Mouse (Mus musculus) olfactory bulb, adult 2 months (tissue): ENCODE results near the gene Csrp3. TPM values are rescaled to one million over a fixed set of nuclear protein-coding genes. Genes with fewer than 3 reads are reported as not detected.

Experiments used
- H3K27ac ChIP-seq: fragments of 200-500 bp; 2 replicates; pipeline ENCODE4 v1.5.1; 2012; ENCODE audit warnings: low read depth, low read length; ENCODE audit not compliant: insufficient read depth
- H3K4me1 ChIP-seq: fragments of 200-500 bp; 2 replicates; pipeline ENCODE4 v1.6.1; 2012; ENCODE audit warnings: low read length; ENCODE audit not compliant: control insufficient read depth, insufficient read depth
- H3K4me3 ChIP-seq: fragments of 200-500 bp; 2 replicates; pipeline ENCODE4 v1.5.1; 2012; ENCODE audit warnings: mild to moderate bottlenecking, low read depth, low read length, moderate library complexity; ENCODE audit not compliant: insufficient read depth
- CTCF ChIP-seq: fragments of 200-500 bp; IDR thresholded peaks from 2 replicates; pipeline ENCODE4 v1.5.1; 2012; ENCODE audit warnings: low read depth, mild to moderate bottlenecking, low read length, moderate library complexity; ENCODE audit not compliant: insufficient read depth
- POLR2A ChIP-seq: fragments of 200-500 bp; IDR thresholded peaks from 2 replicates; pipeline ENCODE4 v1.6.1; 2012; ENCODE audit warnings: mild to moderate bottlenecking, low read depth, low read length, moderate library complexity; ENCODE audit not compliant: insufficient read depth
- WGBS: fragments of 180-500 bp; shearing (Covaris S2); methylation state at CpG from one replicate; pipeline ENCODE4 v1.1.7; 2018; 5-methylcytosine and 5-hydroxymethylcytosine counted together
- polyA plus RNA-seq: library from polyadenylated mRNA; stranded (reverse); fragments of >200 nt; gene quantifications from 2 replicates; pipeline ENCODE4 v1.2.4, GENCODE M21; 2012; ENCODE audit warnings: low replicate concordance; ENCODE audit not compliant: missing spikeins, insufficient read depth, insufficient read length

Csrp3 gene
- polyA plus RNA-seq, 1 experiment = not detected

DNA sequence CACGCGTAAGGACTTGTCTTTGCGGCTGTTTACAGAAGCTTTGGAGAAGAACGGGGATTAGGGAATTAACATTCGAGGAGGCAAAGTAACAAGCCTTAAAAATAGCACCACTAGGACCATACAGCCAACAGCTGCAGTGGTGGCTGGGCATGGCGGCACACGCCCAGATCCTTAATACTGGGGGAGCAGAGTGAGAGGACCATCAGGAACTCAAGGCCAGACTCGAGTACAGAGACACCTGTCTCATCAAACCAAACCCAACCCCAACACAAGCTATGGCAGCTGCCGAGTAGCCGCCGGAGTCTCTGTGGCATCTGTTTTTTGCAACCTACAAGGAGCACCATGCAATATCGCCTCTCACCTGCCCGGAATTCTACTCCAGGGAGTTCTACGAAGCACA is 27.3 kb upstream of the Csrp3 start:
- Histone ChIP-seq H3K27ac (no peak overlapping the region), H3K4me3 (no peak overlapping the region), H3K4me1 (peaks cover 11% of the 10 kb centered on the region; the same call in 1 of the 2 replicates)
- TF ChIP-seq CTCF = no peak
- no peak for TF ChIP-seq POLR2A
- WGBS = 69% methylated on average over 14 of the region's 14 CpGs

DNA sequence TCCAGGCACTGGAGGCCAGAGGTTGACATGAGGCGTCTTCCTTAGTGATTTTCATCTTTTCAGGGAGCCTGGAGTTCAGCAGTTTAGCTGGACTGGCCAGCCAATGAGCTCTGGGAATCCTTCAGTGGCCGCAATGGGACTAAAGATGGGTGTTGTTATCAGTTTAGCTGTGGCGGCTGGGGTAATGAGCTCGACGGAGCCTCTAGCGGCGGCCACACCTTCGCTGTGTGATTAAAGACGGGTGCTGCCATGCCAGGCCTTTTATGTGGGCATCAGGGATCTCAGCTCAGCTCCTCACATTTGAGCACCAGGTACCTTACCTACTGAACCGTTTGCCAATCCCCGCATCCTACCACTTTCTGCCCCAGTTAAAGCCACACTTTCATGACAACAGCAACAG is 23.5 kb upstream of the Csrp3 start:
- Histone ChIP-seq H3K4me1 (0 out of 2 replicates have a peak, but pooled peaks cover 7% of the 10 kb centered on the region), H3K27ac (no peak overlapping the region), H3K4me3 (no peak overlapping the region)
- WGBS = 96% methylated on average over 11 of the region's 11 CpGs
- no peak for TF ChIP-seq POLR2A

DNA sequence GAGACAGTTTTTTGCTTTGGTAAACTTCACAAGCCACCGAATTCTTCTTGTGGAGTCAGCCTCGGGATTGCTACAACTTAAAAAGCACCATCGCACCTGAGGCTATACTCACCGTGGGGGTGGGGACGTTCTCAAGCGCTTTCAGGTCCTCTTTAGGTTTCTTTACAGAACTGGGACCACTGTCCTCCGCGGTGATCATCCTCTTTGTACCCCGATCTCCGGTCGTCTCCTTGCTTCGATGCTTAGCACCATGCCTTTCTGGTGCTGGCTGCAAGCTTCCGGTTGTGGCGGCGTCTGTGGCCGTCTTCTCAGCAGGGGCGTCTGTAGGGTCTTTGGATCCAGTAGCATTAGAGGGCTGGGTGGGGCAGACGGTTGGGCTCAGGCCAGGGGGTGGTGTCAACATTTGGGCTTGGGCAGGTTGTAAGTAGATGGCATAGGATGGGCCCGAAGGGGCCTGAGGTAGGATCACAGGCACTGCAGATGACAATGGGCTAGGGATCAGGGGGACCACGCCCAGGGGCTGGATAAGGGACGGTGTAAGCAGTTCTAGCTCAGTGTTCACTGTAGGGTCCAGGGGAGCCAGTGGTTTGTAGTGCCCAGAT is 22.8 kb upstream of the Csrp3 start:
- 96% methylated on average over 21 of the region's 21 CpGs for WGBS
- TF ChIP-seq POLR2A (no peak), CTCF (no peak)
- Histone ChIP-seq H3K4me3 (no peak overlapping the region), H3K4me1 (0 out of 2 replicates have a peak, but pooled peaks cover 7% of the 10 kb centered on the region), H3K27ac (no peak overlapping the region)

DNA sequence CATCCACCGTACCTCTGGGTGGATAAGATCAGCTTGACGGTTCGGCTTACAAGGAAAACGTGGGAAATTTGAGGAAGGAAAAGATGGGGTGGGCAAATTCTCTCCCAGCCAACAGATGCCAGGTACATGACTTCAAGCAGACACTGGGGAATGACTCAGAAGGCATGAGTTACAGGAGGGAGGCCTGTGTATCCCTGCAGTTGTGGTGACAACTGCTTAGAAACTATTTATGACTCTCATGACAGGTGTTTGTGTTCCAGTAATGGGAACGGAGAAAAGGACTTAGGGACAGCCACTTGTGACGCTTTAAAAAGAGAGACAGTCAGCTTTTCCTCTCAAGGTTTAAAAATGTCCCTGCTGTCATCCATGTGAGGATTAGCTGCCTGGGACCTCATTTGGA is 22.3 kb upstream of the Csrp3 start:
- TF ChIP-seq POLR2A (no peak), CTCF (no peak)
- 94% methylated on average over 6 of the region's 6 CpGs for WGBS
- H3K4me3 ChIP-seq = no peak overlapping the region
- 0 out of 2 replicates have a peak, but pooled peaks cover 5% of the 10 kb centered on the region for H3K4me1 ChIP-seq
- no peak overlapping the region for H3K27ac ChIP-seq

DNA sequence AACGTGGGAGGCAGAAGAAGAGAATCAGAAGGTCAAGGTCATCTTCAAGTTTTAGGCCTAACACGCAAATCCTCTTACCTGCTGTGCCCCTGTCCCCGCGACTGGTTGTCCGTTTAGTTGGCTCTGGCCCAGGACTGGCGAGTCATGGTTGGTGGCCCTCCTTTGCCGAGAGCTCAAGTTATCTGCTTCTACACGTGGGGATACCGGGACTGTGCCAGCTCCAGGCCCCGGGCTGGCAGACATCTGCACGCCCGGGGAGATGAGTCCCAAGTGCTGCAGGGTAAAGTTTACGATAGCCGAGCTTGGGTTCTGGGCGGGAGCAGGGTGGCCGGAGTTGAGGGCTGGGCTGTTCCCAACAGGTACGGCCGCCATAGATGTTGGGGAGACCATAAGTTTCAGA is 19.7 kb upstream of the Csrp3 start:
- Histone ChIP-seq H3K4me3 (no peak overlapping the region), H3K4me1 (no peaks in the 10 kb centered on the region), H3K27ac (no peak overlapping the region)
- TF ChIP-seq CTCF (no peak), POLR2A (no peak)
- 96% methylated on average over 18 of the region's 18 CpGs for WGBS

DNA sequence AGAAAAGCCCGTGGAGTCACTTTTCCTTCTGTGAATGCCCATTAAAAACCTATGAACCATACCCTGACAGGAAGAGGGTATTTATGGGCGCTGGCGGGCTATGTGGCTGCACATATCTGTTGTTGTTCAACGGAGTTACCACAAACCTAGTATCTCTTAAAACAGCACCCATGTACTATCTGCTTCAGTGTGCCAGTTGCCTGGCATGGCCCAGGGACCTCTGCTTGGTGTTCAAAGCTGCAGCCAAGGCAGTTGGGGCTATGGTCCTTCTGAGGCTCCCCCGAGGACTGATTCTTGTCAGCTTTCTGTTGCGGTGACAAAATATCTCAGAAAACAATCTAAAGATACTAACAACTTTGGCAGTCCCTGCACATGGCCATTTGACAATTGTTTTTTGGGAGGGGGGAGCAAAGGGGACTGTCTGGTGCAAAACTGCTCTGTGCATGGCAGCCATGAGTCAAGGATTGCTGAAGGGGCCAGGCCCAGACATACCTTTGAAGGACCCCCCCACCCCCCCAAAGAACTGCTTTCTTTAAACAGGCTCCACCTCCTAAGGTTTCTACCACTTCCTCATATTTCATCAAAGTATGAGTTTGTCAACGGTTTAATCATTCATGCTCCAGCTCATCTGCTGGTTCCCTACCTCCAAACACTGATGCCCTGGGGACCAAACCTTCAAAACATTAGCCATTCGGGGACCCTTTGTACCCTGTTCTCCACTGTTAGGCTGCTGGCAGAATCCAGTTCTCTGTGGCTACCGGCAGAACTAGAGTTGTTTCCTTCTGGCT is 17.0 kb upstream of the Csrp3 start:
- TF ChIP-seq CTCF (no peak), POLR2A (no peak)
- no peak overlapping the region for H3K27ac ChIP-seq

DNA sequence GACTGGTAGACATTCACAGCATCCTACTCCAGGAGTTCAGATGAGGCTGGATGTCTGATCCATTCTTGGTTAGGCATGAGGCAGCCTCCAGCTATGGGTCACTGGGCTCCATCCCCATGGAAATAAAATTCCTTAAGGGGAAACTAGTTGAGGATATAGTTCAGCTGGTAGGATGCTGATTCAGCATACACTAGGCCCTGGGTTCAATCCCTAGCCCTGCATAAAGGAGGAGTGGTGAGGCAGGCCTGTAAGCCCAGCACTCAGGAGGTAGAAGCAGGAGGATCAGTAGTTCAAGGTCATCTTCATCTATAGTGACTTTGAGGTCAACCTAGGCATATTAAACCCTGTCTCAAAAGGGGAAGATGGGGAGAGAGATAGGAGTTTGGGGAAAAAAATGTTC is 16.4 kb upstream of the Csrp3 start:
- TF ChIP-seq CTCF (no peak), POLR2A (no peak)
- H3K4me1 ChIP-seq = no peaks in the 10 kb centered on the region
- no peak overlapping the region for H3K4me3 ChIP-seq
- H3K27ac ChIP-seq = no peak overlapping the region

More for the DNA sequence above, 17.0 kb upstream of the Csrp3 start:
- WGBS = 93% methylated on average over 9 of the region's 9 CpGs
- H3K4me1 ChIP-seq = no peaks in the 10 kb centered on the region
- H3K4me3 ChIP-seq = no peak overlapping the region

DNA sequence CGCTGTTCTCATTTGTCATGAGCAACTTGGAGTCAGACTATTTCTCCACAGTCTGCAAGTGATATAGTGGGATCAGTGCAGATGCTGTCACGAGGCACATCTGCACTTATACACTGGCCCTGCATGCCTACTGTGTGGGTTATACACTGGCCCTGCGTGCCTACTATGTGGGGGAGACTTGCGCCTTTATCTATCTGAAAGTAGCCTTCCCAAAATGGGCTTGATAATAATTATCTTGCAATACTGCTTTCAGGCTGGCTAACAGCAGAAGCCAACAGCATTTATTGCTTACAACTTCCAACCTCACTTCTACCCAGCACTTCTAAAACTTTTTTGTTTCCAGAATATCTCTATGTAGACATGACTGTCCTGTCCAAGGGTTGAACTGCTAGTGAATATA is 14.0 kb upstream of the Csrp3 start:
- Histone ChIP-seq H3K27ac (no peak overlapping the region), H3K4me1 (no peaks in the 10 kb centered on the region), H3K4me3 (no peak overlapping the region)
- TF ChIP-seq POLR2A (no peak), CTCF (no peak)
- 93% methylated on average over 4 of the region's 4 CpGs for WGBS

DNA sequence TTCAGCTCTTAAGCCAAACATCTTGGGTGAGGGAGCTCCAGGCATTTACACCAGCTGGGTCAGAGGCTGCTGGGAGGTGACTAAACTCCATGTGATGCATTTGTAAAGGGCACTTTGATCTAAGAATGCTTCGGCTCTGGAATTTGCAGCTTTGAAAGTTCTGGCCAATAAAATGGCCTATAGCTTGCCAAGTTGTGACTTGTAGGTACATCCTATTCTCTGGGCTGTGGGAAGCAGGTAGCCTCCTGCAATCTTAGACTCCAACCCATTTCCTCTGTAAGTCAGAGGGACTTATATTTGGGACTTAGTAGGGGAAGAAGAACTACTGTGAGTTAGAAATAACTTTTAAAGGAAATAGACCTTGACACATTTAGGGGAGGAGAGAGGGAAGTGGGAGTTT is 13.1 kb upstream of the Csrp3 start:
- Histone ChIP-seq H3K27ac (no peak overlapping the region), H3K4me1 (no peaks in the 10 kb centered on the region), H3K4me3 (no peak overlapping the region)
- 55% methylated on average over 1 of the region's 1 CpGs for WGBS
- no peak for TF ChIP-seq CTCF
- no peak for TF ChIP-seq POLR2A
